ENCODE assay signal across 13 mouse cellular contexts in the genomic region with DNA sequence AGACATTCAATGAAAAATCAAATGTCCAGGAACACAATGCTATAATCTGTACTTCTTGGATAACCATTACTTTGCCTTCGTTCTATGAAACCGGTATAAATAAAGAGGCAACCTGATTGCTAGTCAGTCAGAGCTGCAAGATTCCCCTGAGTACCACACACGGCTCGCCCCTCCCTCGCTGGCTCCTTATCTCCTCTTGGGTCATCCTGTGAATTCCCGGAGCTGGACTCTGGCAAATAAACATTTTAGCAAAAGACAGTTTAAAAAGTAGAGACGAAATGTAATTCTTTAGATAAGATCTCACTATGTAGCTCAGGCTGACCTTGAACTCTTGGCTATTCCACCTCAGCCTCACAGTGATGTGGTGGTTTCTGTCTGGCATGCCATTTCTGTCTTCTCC.
"Had no signal": no experiment of that assay in that cellular context is flagged by ENCODE, and none has a peak within 500 bp of the region (broad histone marks: within the 10 kb centered on the region; RNA-seq: fewer than 3 reads in every experiment).

No protein-coding gene starts in this region.

- DNase-seq: gastrocnemius, adult 2 months; gastrocnemius, postnatal 10 days; gastrocnemius, postnatal 25 days; heart, adult 2 months; heart, postnatal 14 days; heart, postnatal 4 days; kidney, adult 18-20 months; kidney, adult 8-10 months; kidney, postnatal 14 days; kidney, postnatal 36 days; layer of hippocampus, adult 9-11 months; layer of hippocampus, postnatal 36 days; left cerebral cortex, postnatal 4 days had no signal
